Mouse (Mus musculus): ENCODE results near the gene Gabrg1.

DNA sequence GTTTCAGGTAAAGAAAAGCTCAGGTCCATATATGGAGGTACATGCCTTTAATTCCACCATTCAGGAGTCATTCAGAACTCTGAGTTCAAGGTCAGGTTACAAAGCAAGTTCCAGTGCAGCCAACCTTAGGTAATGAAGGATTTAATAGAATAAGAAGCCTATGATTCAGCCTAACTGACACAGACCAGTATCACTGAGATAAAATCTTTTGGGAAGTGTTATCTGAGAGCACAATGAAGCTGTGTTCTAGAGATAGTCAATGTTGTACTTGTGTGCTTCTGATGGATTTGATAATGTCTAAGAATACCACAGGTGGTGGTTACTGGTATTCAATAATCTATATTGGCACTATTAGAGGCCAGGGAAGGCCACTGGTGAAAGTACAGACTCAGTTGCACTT lies 138.1 kb downstream of the Gabrg1 start:
- TF ChIP-seq MYOG (IDR thresholded peaks at IDR 0.05; ENCODE audit: control insufficient read depth, extremely low read depth, insufficient read length), result no peak
- no peak for TF ChIP-seq CTCF (IDR thresholded peaks at IDR 0.05; ENCODE audit: control insufficient read depth, insufficient read depth, insufficient read length)
- no peak for TF ChIP-seq USF1 (IDR thresholded peaks at IDR 0.05; ENCODE audit: low read depth)
- no peak for TF ChIP-seq FOSL1 (IDR thresholded peaks at IDR 0.05; ENCODE audit: insufficient read depth, low read length, poor library complexity, severe bottlenecking)
- TF ChIP-seq MYOD1 (IDR thresholded peaks at IDR 0.05; ENCODE audit: control insufficient read depth, insufficient read length, low read depth), result no peak
- TF ChIP-seq MAX (IDR thresholded peaks at IDR 0.05), result no peak
- TF ChIP-seq CEBPB (IDR thresholded peaks at IDR 0.05; ENCODE audit: low read depth), result no peak
